Mouse (Mus musculus) heart, embryonic 16.5 days (tissue): ENCODE data around the gene Ghdc. TPM values are rescaled to one million over a fixed set of nuclear protein-coding genes. Genes with fewer than 3 reads are reported as not detected.

Experiments
- ATAC-seq: fragments of 200-750 bp; cut with Nextera tagmentation; replicated peaks from 2 replicates; pipeline ENCODE4 v1.8.0; 2017; ENCODE audit warnings: moderate number of reproducible peaks; ENCODE audit not compliant: insufficient read depth, low FRiP score; ENCODE audit errors: extremely low read depth
- H3K27ac ChIP-seq: fragments of 300-500 bp; sonication (generic); 2 replicates; pipeline ENCODE4 v1.5.1; 2014; ENCODE audit warnings: mild to moderate bottlenecking, low read length, control low read depth, moderate library complexity
- H3K27me3 ChIP-seq: fragments of 300-500 bp; sonication (generic); 2 replicates; pipeline ENCODE4 v1.6.1; 2014; ENCODE audit warnings: low read length, mixed read lengths; ENCODE audit not compliant: control insufficient read depth, insufficient read depth
- H3K36me3 ChIP-seq: fragments of 300-500 bp; sonication (generic); 2 replicates; pipeline ENCODE4 v1.6.1; 2014; ENCODE audit not compliant: control insufficient read depth, insufficient read depth
- H3K4me1 ChIP-seq: fragments of 300-500 bp; sonication (generic); 2 replicates; pipeline ENCODE4 v1.6.1; 2014; ENCODE audit warnings: low read length, mixed read lengths; ENCODE audit not compliant: control insufficient read depth, insufficient read depth
- H3K4me2 ChIP-seq: fragments of 300-500 bp; sonication (generic); 2 replicates; pipeline ENCODE4 v1.6.1; 2014; ENCODE audit warnings: low read depth, mild to moderate bottlenecking, control low read depth, low read length
- H3K4me3 ChIP-seq: fragments of 300-500 bp; sonication (generic); 2 replicates; pipeline ENCODE4 v1.5.1; 2014; ENCODE audit warnings: mild to moderate bottlenecking, control low read depth, low read length
- H3K9ac ChIP-seq: fragments of 300-500 bp; sonication (generic); 2 replicates; pipeline ENCODE4 v1.6.1; 2014; ENCODE audit warnings: low read length, control low read depth
- H3K9me3 ChIP-seq: fragments of 300-500 bp; sonication (generic); replicated peaks from 2 replicates; pipeline ENCODE4 v1.6.1; 2016; ENCODE audit warnings: low read length; ENCODE audit not compliant: control insufficient read depth
- WGBS: fragments of 180-500 bp; shearing (Covaris S2); extraction: QIAGEN DNeasy Blood & Tissue Kit; methylation state at CpG from one replicate; pipeline ENCODE4 v1.1.7; 2014; 5-methylcytosine and 5-hydroxymethylcytosine counted together
- polyA plus RNA-seq: library from polyadenylated mRNA; unstranded; fragments of >200 nt; fragmentation: Nextera tagmentation; extraction: Ambion mirVana; gene quantifications from 2 replicates; pipeline ENCODE4 v1.2.1, GENCODE M21; 2015

The Ghdc gene
- polyA plus RNA-seq, 1 experiment from 2014 or later, result 7.1 TPM

DNA sequence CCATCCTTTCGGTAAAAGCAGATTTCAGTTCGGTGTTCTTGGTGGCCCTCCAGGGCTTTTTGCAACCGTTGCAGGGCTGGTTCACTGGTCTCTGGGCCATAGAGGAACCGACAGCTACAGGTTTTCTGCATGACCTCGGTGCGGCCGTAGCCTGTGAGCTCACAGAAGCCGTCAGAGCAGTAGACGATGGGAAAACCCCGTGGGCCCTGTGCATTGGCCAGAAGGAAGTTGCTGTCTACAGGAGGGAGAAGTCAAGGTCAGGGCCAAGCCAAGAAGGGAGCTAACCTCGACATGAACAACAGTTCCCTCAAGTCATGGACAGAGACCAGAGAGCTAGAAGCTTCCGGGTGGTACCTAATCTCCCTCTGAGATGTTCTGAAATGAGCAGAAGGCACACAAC is 13.2 kb downstream of the Ghdc start:
- Histone ChIP-seq H3K27ac (no peak overlapping the region), H3K36me3 (no peaks in the 10 kb centered on the region), H3K9me3 (no peaks in the 10 kb centered on the region), H3K4me1 (peaks cover 10% of the 10 kb centered on the region; the same call in 1 of the 2 replicates), H3K4me2 (no peak overlapping the region), H3K27me3 (peaks cover 46% of the 10 kb centered on the region), H3K9ac (no peak overlapping the region), H3K4me3 (no peak overlapping the region)
- no peak for ATAC-seq
- 81% methylated on average over 12 of the region's 12 CpGs for WGBS

GRCm38 (mm10) chr11:100756476-100756875 is 14.3 kb downstream of the Ghdc start:
- Histone ChIP-seq H3K27ac (no peak overlapping the region), H3K36me3 (no peaks in the 10 kb centered on the region), H3K9ac (no peak overlapping the region), H3K27me3 (peaks cover 43% of the 10 kb centered on the region), H3K4me1 (peaks cover 7% of the 10 kb centered on the region; the same call in 1 of the 2 replicates), H3K4me2 (no peak overlapping the region), H3K9me3 (no peaks in the 10 kb centered on the region), H3K4me3 (no peak overlapping the region)
- 56% methylated on average over 6 of the region's 6 CpGs for WGBS
- ATAC-seq, result no peak

DNA sequence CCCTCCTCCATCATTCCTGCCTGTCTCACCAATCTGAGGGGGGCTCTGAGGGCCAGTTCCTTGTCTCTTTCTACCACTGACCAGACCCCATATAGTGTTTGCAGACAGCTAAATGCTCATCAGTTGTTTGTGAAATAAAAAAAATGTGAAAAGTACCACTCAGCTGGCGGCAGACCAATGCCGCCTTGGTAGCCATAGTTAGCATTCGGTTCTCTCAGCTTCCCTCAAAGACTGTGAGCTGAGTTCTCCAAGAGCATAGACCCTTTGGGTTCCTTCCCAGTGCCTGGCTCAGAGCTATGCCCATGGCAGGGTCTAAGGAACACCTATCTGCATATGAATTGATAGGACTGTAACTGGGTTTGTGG is 16.1 kb downstream of the Ghdc start:
- no peak overlapping the region for H3K4me2 ChIP-seq
- peaks cover 5% of the 10 kb centered on the region; the same call in 1 of the 2 replicates for H3K4me1 ChIP-seq
- no peaks in the 10 kb centered on the region for H3K36me3 ChIP-seq
- no peaks in the 10 kb centered on the region for H3K9me3 ChIP-seq
- H3K27me3 ChIP-seq, result peaks cover 35% of the 10 kb centered on the region
- WGBS, result 87% methylated on average over 3 of the region's 3 CpGs
- no peak for ATAC-seq
- no peak overlapping the region for H3K9ac ChIP-seq
- no peak overlapping the region for H3K27ac ChIP-seq
- H3K4me3 ChIP-seq, result no peak overlapping the region

- Histone ChIP-seq H3K36me3 (no peaks in the 10 kb centered on the region), H3K4me2 (no peak overlapping the region), H3K9ac (no peak overlapping the region), H3K27me3 (peaks cover 33% of the 10 kb centered on the region), H3K4me3 (no peak overlapping the region), H3K4me1 (0 out of 2 replicates have a peak, but pooled peaks cover under 1% of the 10 kb centered on the region), H3K9me3 (no peaks in the 10 kb centered on the region), H3K27ac (no peak overlapping the region)
- 73% methylated on average over 12 of the region's 12 CpGs for WGBS
- ATAC-seq, result no peak
These were observed 16.6 kb downstream of the Ghdc start for GRCm38 (mm10) chr11:100754021-100754692.

- H3K4me1 ChIP-seq, result no peaks in the 10 kb centered on the region
- WGBS, result 26% methylated on average over 10 of the region's 10 CpGs
- H3K9me3 ChIP-seq, result no peaks in the 10 kb centered on the region
- no peak overlapping the region for H3K4me3 ChIP-seq
- no peaks in the 10 kb centered on the region for H3K36me3 ChIP-seq
- ATAC-seq, result no peak
- no peak overlapping the region for H3K9ac ChIP-seq
- H3K27ac ChIP-seq, result no peak overlapping the region
- H3K4me2 ChIP-seq, result no peak overlapping the region
- peaks cover 33% of the 10 kb centered on the region for H3K27me3 ChIP-seq
These were observed 18.5 kb downstream of the Ghdc start for GRCm38 (mm10) chr11:100752294-100752693.

- no peak for ATAC-seq
- Histone ChIP-seq H3K9me3 (no peaks in the 10 kb centered on the region), H3K4me2 (no peak overlapping the region), H3K36me3 (no peaks in the 10 kb centered on the region), H3K4me1 (no peaks in the 10 kb centered on the region), H3K4me3 (no peak overlapping the region), H3K27me3 (peaks cover 27% of the 10 kb centered on the region), H3K27ac (no peak overlapping the region), H3K9ac (no peak overlapping the region)
- WGBS, result 80% methylated on average over 16 of the region's 16 CpGs
These were observed 20.6 kb downstream of the Ghdc start for GRCm38 (mm10) chr11:100750127-100750526.

- no peaks in the 10 kb centered on the region for H3K9me3 ChIP-seq
- H3K36me3 ChIP-seq, result no peaks in the 10 kb centered on the region
- no peak overlapping the region for H3K4me3 ChIP-seq
- H3K27ac ChIP-seq, result no peak overlapping the region
- no peak for ATAC-seq
- H3K27me3 ChIP-seq, result peaks cover 26% of the 10 kb centered on the region
- WGBS, result 30% methylated on average over 25 of the region's 25 CpGs
- no peak overlapping the region for H3K9ac ChIP-seq
- no peaks in the 10 kb centered on the region for H3K4me1 ChIP-seq
- H3K4me2 ChIP-seq, result no peak overlapping the region
These were observed 21.3 kb downstream of the Ghdc start for GRCm38 (mm10) chr11:100749469-100749868.

GRCm38 (mm10) chr11:100748620-100749019 is 22.1 kb downstream of the Ghdc start:
- no peaks in the 10 kb centered on the region for H3K4me1 ChIP-seq
- no peak for ATAC-seq
- no peaks in the 10 kb centered on the region for H3K9me3 ChIP-seq
- 57% methylated on average over 4 of the region's 4 CpGs for WGBS
- H3K4me2 ChIP-seq, result no peak overlapping the region
- H3K27ac ChIP-seq, result no peak overlapping the region
- H3K36me3 ChIP-seq, result no peaks in the 10 kb centered on the region
- peaks cover 26% of the 10 kb centered on the region for H3K27me3 ChIP-seq
- H3K9ac ChIP-seq, result no peak overlapping the region
- H3K4me3 ChIP-seq, result no peak overlapping the region

GRCm38 (mm10) chr11:100747114-100747513 is 23.6 kb downstream of the Ghdc start:
- peaks cover 21% of the 10 kb centered on the region for H3K27me3 ChIP-seq
- H3K9me3 ChIP-seq, result no peaks in the 10 kb centered on the region
- 65% methylated on average over 5 of the region's 5 CpGs for WGBS
- no peak for ATAC-seq
- H3K9ac ChIP-seq, result no peak overlapping the region
- H3K4me1 ChIP-seq, result no peaks in the 10 kb centered on the region
- no peak overlapping the region for H3K4me3 ChIP-seq
- no peak overlapping the region for H3K27ac ChIP-seq
- H3K36me3 ChIP-seq, result no peaks in the 10 kb centered on the region
- no peak overlapping the region for H3K4me2 ChIP-seq
